Mouse (Mus musculus): ENCODE results near the gene 2310034G01Rik.

DNA sequence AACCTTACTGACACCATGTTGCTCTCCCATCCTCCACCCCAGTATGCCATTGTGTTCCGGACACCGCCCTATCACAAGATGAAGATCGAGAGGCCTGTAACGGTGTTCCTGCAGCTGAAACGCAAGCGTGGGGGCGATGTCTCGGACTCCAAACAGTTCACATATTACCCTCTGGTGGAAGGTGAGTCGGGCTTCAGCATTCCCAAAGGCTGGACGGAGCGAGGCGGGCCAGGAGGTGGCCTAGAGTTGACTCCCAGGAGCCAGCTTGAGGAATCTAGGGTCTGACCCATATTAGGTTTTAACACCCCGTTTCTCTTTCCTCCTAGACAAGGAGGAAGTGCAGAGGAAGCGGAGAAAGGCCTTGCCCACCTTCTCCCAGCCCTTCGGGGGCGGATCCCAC, 41.8 kb downstream of the 2310034G01Rik start:
- TF ChIP-seq POLR2A (IDR thresholded peaks at IDR 0.05; ENCODE audit: low read depth, low read length) (no peak), CTCF (IDR thresholded peaks at IDR 0.05; ENCODE audit: extremely low read depth, insufficient read length, insufficient replicate concordance, low read depth, low read length) (no peak)
